In the genomic region with DNA sequence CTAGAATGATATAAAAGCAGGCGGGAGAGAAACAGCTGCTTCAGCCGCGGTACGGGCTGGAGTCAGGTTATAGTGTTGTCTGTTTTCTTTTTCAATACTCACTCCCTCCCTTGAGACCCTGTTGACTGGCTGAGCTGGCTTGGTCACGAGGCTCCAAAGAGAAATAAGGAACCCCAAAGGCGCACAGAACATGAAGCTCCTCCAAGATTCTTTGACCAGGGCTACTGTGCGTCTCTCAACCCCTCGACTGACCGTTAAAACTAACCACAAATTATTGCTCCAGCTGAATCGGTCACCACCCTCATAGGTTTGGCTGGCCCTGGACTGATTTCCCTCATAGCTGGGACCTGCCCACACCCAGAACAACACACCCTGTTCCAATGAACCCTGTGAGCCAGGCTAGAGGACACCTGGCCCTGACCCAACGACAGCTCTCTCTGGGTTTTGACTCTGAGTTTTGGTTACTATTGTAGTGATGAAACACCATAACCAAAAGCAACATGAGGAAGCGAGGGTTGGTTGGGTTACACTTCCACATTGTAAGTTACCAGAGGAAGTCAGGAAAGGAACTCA, we compare ENCODE assay signal across 11 mouse cellular contexts. TPM values are rescaled to one million over a fixed set of nuclear protein-coding genes. Genes with fewer than 3 reads are reported as not detected.
DNase-seq lines count a peak whose midpoint lies in the region; TF ChIP-seq lines count a peak whose summit lies in the region.
"Had no signal": no experiment of that assay in that cellular context is flagged by ENCODE, and none has a peak within 500 bp of the region (broad histone marks: within the 10 kb centered on the region; RNA-seq: fewer than 3 reads in every experiment).

No protein-coding gene starts in this region.

- peak overlapping the region; percentile 85 for H3K27ac ChIP-seq in gastrocnemius, adult 2 months
- H3K27ac ChIP-seq in heart, adult 2 months = peak overlapping the region; percentile 93
- no peak overlapping the region; the same call in 1 of the 2 replicates for H3K27ac ChIP-seq in left cerebral cortex, adult 2 months

- H3K4me1 ChIP-seq in heart, adult 2 months (ENCODE audit: control insufficient read depth, insufficient read depth, low read length) = peaks cover 12% of the 10 kb centered on the region

- H3K27me3 ChIP-seq in heart, adult 2 months (ENCODE audit: control insufficient read depth, insufficient read depth, low read length) = no peaks in the 10 kb centered on the region
- H3K27me3 ChIP-seq: hindbrain, embryonic 12.5 days had no signal

- WGBS in heart, adult 2 months = 67% methylated on average over 12 of the region's 12 CpGs

- no peak for TF ChIP-seq POLR2A in heart, adult 2 months (IDR thresholded peaks at IDR 0.05; ENCODE audit: insufficient read depth, low read depth, low read length)

- no peaks in the 10 kb centered on the region for H3K79me2 ChIP-seq in heart, adult 2 months (replicated peaks; ENCODE audit: control insufficient read depth, insufficient read depth, low read length)

- peak; percentile 72 for DNase-seq in gastrocnemius, adult 2 months
- DNase-seq in gastrocnemius, postnatal 10 days = no peak
- peak; percentile 50 to 54 for DNase-seq in B cell, adult 2 months
- peak; percentile 57 to 76 for DNase-seq in heart, adult 2 months
- peak; percentile 44 to 47 for DNase-seq in lung, postnatal 4 days
- no peak for DNase-seq in left cerebral cortex, adult 2 months (ENCODE audit: extremely low spot score in 1 of 2, low spot score in 2 of 2)
- DNase-seq in left cerebral cortex, postnatal 25 days (ENCODE audit: low spot score in 2 of 2) = no peak
- DNase-seq in layer of hippocampus, adult 11-12 months (ENCODE audit: low spot score) = no peak
- DNase-seq: cerebellum, adult 9-10 months; thymus, postnatal 14 days had no signal

- H3K4me3 ChIP-seq in gastrocnemius, adult 2 months = peak overlapping the region; percentile 4
- H3K4me3 ChIP-seq in heart, adult 2 months = no peak overlapping the region
- H3K4me3 ChIP-seq in left cerebral cortex, adult 2 months = no peak overlapping the region
- H3K4me3 ChIP-seq: hindbrain, embryonic 12.5 days had no signal

- TF ChIP-seq EP300 in heart, adult 2 months (IDR thresholded peaks at IDR 0.05; ENCODE audit: insufficient read depth, low read depth, low read length) = no peak

- no peaks in the 10 kb centered on the region for H3K36me3 ChIP-seq in heart, adult 2 months (ENCODE audit: control insufficient read depth, insufficient read depth, low read length)
- H3K36me3 ChIP-seq: hindbrain, embryonic 12.5 days had no signal

- no peak for TF ChIP-seq CTCF in gastrocnemius, adult 2 months (IDR thresholded peaks at IDR 0.05)
- TF ChIP-seq CTCF in heart, adult 2 months (IDR thresholded peaks at IDR 0.05) = no peak
- TF ChIP-seq CTCF in left cerebral cortex, adult 2 months (IDR thresholded peaks at IDR 0.05) = no peak

- no peak overlapping the region for H3K9ac ChIP-seq in heart, adult 2 months (ENCODE audit: low read depth, low read length)
- H3K9ac ChIP-seq: hindbrain, embryonic 12.5 days had no signal

- intact Hi-C loops in gastrocnemius, adult 2 months (cut with DNase I) = no loop called here
- intact Hi-C loops in heart, adult 2 months (cut with DNase I) = no loop called here
- intact Hi-C loops in left cerebral cortex, adult 2 months (cut with DNase I) = no loop called here
- intact Hi-C loops in left cerebral cortex, postnatal 25 days (cut with DNase I) = no loop called here

RNA-seq across cellular contexts. Expression of a gene that starts 0.8 kb away (rescaled TPM):
- total RNA-seq in gastrocnemius, adult 2 months (2021) = 1 to 10 TPM; 1.1 to 2.5 TPM
- 1 to 10 TPM; 1.8 to 4.2 TPM for total RNA-seq in gastrocnemius, postnatal 10 days (2021)
- total RNA-seq in heart, adult 2 months (2021) = 1 to 10 TPM; 6.1 to 7.0 TPM
- polyA plus RNA-seq in heart, adult 2 months (2012; rRNA removed) = 16.1 and 18.8 TPM in 2 replicates
- 1 to 10 TPM; 1.3 to 1.5 TPM for total RNA-seq in left cerebral cortex, adult 2 months (2021)
- 1 to 10 TPM; 1.3 to 1.7 TPM for total RNA-seq in left cerebral cortex, postnatal 25 days (2021)

RNA-seq across cellular contexts. Expression of a gene that starts 30.2 kb away (rescaled TPM):
- total RNA-seq in gastrocnemius, adult 2 months (2021) = 100 to 1,000 TPM in 1 of 2 experiments, 10 to 100 TPM in 1; 67.9 to 100 TPM
- 100 to 1,000 TPM; 121 to 143 TPM for total RNA-seq in gastrocnemius, postnatal 10 days (2021)
- total RNA-seq in heart, adult 2 months (2021) = 10 to 100 TPM; 77.1 to 95.9 TPM
- polyA plus RNA-seq in heart, adult 2 months (2012; rRNA removed) = 77.3 and 110 TPM in 2 replicates
- total RNA-seq in left cerebral cortex, adult 2 months (2021) = 10 to 100 TPM; 59.8 to 66.7 TPM
- total RNA-seq in left cerebral cortex, postnatal 25 days (2021) = 10 to 100 TPM; 47.5 to 51.4 TPM

RNA-seq across cellular contexts. Expression of a gene that starts 31.5 kb away (rescaled TPM):
- not detected for total RNA-seq in gastrocnemius, adult 2 months (2021)
- total RNA-seq in gastrocnemius, postnatal 10 days (2021) = under 1 TPM in 1 of 2 experiments, not detected in 1; 0.36 TPM
- not detected for total RNA-seq in heart, adult 2 months (2021)
- 0.10 TPM in 1 of 2 replicates, not detected in the other for polyA plus RNA-seq in heart, adult 2 months (2012; rRNA removed)
- total RNA-seq in left cerebral cortex, adult 2 months (2021) = 10 to 100 TPM; 22.3 to 25.3 TPM
- 10 to 100 TPM; 35.8 to 41.3 TPM for total RNA-seq in left cerebral cortex, postnatal 25 days (2021)

RNA-seq across cellular contexts. Expression of a gene that starts 34.7 kb away (rescaled TPM):
- 10 to 100 TPM; 33.8 to 43.6 TPM for total RNA-seq in gastrocnemius, adult 2 months (2021)
- 10 to 100 TPM; 26.1 to 28.7 TPM for total RNA-seq in gastrocnemius, postnatal 10 days (2021)
- total RNA-seq in heart, adult 2 months (2021) = 10 to 100 TPM; 40.7 to 43.9 TPM
- polyA plus RNA-seq in heart, adult 2 months (2012; rRNA removed) = 59.6 and 81.2 TPM in 2 replicates
- 10 to 100 TPM; 45.1 to 45.5 TPM for total RNA-seq in left cerebral cortex, adult 2 months (2021)
- 10 to 100 TPM; 37.6 to 39.8 TPM for total RNA-seq in left cerebral cortex, postnatal 25 days (2021)

RNA-seq across cellular contexts. Expression of a gene that starts 59.8 kb away (rescaled TPM):
- total RNA-seq in gastrocnemius, adult 2 months (2021) = not detected
- total RNA-seq in gastrocnemius, postnatal 10 days (2021) = under 1 TPM; 0.68 to 0.78 TPM
- total RNA-seq in heart, adult 2 months (2021) = not detected
- polyA plus RNA-seq in heart, adult 2 months (2012; rRNA removed) = 0.16 TPM in 1 of 2 replicates, not detected in the other
- under 1 TPM; 0.41 to 0.84 TPM for total RNA-seq in left cerebral cortex, adult 2 months (2021)
- total RNA-seq in left cerebral cortex, postnatal 25 days (2021) = under 1 TPM; 0.48 to 0.85 TPM

Comparison
In these comparisons a context has a peak if more than half of its experiments do, and no peak if none do; other contexts are left out.
1. DNase-seq: peak in gastrocnemius, adult 2 months (single experiment), B cell, adult 2 months (2 of 2), heart, adult 2 months (2 of 2) and lung, postnatal 4 days (2 of 2); none in gastrocnemius, postnatal 10 days (single experiment), left cerebral cortex, adult 2 months (0 of 2), left cerebral cortex, postnatal 25 days (0 of 2) and layer of hippocampus, adult 11-12 months (single experiment).
2. RNA of a gene that starts 31.5 kb away (total RNA-seq): 35.8 to 41.3 TPM in left cerebral cortex, postnatal 25 days and 22.3 to 25.3 TPM in left cerebral cortex, adult 2 months; 0.36 TPM in gastrocnemius, postnatal 10 days, not detected in gastrocnemius, adult 2 months and not detected in heart, adult 2 months; every median in the first group is over 10 times any median in the second.